Mouse (Mus musculus) large intestine, adult 2 months (tissue): ENCODE results near the gene Tmem117. TPM values are rescaled to one million over a fixed set of nuclear protein-coding genes. Genes with fewer than 3 reads are reported as not detected.

ENCODE experiments used
- DNase-seq: peaks from one replicate; pipeline ENCODE4 v3.0.0-alpha.2; 2012; ENCODE audit warnings: low read depth, low spot score
- WGBS: fragments of 180-500 bp; shearing (Covaris S2); methylation state at CpG from one replicate; pipeline ENCODE4 v1.1.7; 2018; 5-methylcytosine and 5-hydroxymethylcytosine counted together
- polyA plus RNA-seq: library from polyadenylated mRNA; depleted of rRNA; stranded (reverse); fragments of >200 nt; gene quantifications from 2 replicates; pipeline ENCODE4 v1.2.3, GENCODE M21; 2012

The Tmem117 gene
- polyA plus RNA-seq, 1 experiment, result 18.7 TPM

DNA sequence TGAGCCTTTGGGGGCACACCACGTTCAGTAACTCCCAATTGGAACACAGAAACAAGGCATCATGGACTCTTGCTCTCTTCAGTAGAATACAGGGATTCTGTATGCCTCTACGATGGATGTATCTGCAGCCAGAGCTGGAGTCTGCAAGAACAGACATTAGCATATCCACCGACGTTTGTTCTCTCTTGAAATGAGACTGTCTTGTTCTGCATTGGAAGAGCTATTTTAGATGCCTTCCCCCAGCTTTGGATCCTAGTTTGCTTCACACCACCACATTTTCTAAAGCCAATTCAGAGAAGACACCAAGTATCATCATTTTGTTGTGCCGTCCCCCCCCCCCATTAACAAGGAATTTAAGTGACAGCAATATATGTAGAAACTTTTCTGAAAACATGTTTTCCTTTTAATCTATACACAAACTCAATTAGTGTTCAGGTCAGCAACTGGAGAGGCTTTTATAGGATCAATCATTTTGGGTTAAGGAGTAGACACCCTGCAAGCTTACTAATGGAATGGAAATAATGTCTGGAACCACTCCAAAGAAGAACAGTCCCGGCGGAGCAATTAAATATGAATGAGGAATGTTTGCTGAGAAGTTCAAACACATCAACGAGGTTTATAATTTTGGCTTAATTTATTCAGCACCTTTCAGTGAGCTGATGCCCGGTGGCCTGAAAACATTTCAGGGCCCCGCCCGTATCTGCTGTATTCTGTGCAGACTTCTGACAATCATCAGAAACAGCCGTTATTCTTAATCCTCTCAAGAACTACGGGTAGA lies 339.6 kb downstream of the Tmem117 start:
- WGBS, result 54% methylated on average over 13 of the region's 13 CpGs
- no peak for DNase-seq

DNA sequence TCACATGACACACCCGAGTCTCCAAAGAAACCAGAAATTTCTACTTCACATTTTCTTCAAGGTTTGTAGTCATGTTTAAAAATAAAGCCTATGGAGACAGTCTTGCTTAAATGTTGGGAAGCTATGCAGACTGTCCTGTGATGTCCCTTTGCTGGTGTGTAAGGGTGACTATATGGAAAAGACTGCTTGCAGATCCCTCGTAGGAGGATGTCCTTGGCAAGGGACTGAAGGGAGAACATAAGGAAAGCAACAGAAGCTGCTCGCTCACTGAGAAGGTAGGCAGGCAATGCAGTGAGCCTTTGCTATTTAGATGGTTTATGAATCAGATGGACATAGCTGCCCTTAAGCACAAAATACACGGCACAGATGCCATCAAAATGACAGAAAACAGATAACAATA lies 352.8 kb downstream of the Tmem117 start:
- no peak for DNase-seq
- 87% methylated on average over 4 of the region's 4 CpGs for WGBS

DNA sequence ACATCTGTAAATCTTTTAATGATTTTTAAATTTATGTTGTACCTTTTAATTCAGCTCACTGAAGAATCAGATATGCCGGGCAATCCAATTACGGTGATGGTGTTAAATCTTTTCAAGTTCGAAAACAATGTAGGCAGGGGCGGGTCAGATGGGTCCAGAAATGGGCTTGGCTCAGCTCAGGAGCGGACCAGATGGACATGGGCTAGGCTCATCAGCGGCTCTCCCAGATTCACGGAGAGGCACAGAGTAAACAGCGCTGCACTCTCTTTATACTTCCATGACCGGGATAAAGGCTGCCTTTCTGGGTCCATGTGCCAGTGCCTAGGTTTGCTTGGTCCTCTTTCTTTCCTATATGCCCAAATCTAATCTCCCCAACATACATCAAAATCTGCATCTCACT lies 366.3 kb downstream of the Tmem117 start:
- WGBS, result 88% methylated on average over 9 of the region's 9 CpGs
- no peak for DNase-seq

DNA sequence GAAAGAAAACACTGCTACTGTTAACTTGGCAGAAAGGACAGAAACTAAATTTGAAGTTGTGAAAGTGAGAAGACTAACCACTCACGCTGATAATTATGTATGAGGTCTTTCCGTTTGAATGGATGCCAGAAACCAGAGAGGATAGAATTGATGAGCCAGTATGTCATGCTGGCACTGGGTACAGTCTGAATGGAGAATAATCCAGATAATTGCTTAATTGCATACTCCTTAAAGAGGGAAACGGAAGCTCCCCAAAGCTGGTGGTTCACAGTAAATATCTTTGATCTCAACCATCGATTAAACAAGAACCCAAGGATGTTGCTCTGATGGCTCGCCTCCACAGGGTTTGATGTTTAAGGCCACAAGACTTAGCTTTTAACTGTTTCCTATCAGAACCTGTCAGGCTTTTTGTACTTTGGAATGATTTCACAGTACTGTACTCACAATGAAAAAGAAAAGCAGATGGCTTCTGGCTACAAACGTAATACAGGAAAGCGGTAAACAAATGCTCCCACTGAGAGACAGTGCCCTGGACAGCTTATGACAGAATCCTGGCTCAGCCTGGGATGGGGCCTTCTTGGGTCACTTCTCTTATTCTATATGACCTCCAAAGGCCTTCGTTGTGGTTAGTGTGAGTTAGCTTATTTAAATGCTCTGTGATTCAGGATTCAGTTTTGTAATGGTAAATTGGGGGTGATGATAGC lies 376.2 kb downstream of the Tmem117 start:
- 70% methylated on average over 8 of the region's 8 CpGs for WGBS
- DNase-seq, result no peak

GRCm38 (mm10) chr15:95022251-95022650 lies 393.2 kb downstream of the Tmem117 start:
- no peak for DNase-seq
- 80% methylated on average over 7 of the region's 7 CpGs for WGBS

DNA sequence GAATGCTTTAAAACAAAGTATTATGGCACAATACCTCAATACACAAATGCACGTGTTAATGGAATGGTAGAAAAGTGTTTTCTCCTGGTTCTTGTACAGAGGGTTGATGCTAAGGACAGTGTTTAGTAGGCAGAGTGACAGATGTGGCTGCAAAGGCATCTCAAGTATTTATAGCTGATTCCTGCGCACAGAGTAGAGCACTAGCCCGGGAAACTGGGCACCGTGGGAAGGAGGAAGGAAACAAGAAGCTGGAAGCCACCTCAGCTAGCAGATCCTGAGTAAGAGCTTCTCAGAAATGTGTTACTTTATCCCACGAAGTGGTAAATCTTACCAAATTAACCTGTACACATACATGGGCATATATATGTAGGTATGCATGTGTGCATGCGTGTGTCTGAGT lies 395.4 kb downstream of the Tmem117 start:
- WGBS, result 41% methylated on average over 6 of the region's 6 CpGs
- DNase-seq, result no peak

- DNase-seq, result no peak
- WGBS, result 88% methylated on average over 13 of the region's 13 CpGs
These were observed 399.9 kb downstream of the Tmem117 start for GRCm38 (mm10) chr15:95028862-95029486.

GRCm38 (mm10) chr15:95029487-95029875 lies 400.4 kb downstream of the Tmem117 start:
- DNase-seq, result no peak
- 73% methylated on average over 5 of the region's 5 CpGs for WGBS

DNA sequence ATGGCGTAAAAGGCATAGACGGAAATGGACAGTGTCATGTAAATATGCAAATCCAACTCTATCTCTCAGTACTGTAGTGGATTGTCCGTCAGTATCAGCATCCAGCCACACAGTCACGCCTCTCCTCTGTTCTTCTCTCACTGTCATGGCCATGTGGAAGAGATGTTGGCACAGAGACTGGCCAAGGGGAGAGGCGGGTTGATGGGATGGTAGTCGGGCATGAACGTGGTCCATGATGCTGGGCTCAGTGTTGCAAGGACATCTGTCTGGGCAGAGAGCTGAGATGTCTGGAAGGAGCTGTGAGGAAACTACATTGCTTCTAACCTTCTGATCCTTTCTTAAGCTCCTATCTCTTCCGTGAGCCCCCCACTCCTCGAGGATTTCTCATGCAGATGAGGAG lies 413.4 kb downstream of the Tmem117 start:
- WGBS, result 91% methylated on average over 9 of the region's 9 CpGs
- no peak for DNase-seq

DNA sequence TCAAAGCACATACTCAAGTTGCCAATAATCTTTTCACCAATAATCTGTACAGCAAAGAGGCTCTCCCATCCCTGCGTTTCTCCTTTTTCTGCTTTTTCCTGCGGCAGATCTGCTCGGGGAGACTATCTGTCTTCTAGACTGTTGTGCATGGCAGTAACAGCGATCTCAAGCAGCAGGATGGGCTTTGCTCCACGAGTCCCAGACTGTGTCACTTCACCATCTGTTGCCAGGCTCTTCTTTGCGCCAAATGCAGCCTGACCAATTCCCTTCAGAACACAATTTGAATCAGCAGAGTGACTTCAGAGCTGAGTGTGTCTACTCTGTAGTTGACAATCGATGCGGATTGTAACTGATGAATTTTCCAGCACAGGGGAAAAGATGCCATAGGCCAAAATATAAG lies 415.0 kb downstream of the Tmem117 start:
- 86% methylated on average over 8 of the region's 8 CpGs for WGBS
- no peak for DNase-seq

- DNase-seq, result no peak
- WGBS, result 90% methylated on average over 2 of the region's 2 CpGs
These were observed 418.5 kb downstream of the Tmem117 start for GRCm38 (mm10) chr15:95047486-95047885.

- 68% methylated on average over 6 of the region's 6 CpGs for WGBS
- no peak for DNase-seq
These were observed 420.2 kb downstream of the Tmem117 start for GRCm38 (mm10) chr15:95049171-95049729.

GRCm38 (mm10) chr15:95055081-95055650 lies 426.1 kb downstream of the Tmem117 start:
- WGBS, result 85% methylated on average over 8 of the region's 8 CpGs
- no peak for DNase-seq

GRCm38 (mm10) chr15:95068023-95068422 lies 439.0 kb downstream of the Tmem117 start:
- 85% methylated on average over 1 of the region's 1 CpGs for WGBS
- no peak for DNase-seq

GRCm38 (mm10) chr15:95068799-95069198 lies 439.8 kb downstream of the Tmem117 start:
- whole genome bisulfite sequencing, result 90% methylated on average over 1 of the region's 1 CpGs
- no peak for DNase-seq

DNA sequence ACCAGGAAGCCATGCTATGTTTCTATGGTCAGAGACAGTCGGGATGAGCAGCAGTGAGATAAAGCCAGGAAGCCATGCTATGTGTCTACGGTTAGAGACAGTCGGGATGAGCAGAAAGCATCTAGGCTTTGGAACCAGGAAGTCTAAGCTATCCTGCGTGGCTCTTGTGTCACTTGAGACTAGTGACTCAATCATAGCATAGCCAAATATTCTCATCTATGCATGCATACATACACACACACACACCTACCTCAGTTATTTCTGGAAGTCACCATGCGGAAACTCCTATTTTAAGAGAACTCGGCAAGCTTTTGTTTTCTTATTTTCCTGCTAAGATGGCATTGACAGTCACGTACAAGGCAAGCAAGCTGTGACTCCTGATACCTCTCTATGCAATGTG lies 441.8 kb downstream of the Tmem117 start:
- WGBS, result 90% methylated on average over 7 of the region's 7 CpGs
- no peak for DNase-seq

GRCm38 (mm10) chr15:95075356-95075755 lies 446.3 kb downstream of the Tmem117 start:
- no peak for DNase-seq
- WGBS, result 89% methylated on average over 12 of the region's 12 CpGs

DNA sequence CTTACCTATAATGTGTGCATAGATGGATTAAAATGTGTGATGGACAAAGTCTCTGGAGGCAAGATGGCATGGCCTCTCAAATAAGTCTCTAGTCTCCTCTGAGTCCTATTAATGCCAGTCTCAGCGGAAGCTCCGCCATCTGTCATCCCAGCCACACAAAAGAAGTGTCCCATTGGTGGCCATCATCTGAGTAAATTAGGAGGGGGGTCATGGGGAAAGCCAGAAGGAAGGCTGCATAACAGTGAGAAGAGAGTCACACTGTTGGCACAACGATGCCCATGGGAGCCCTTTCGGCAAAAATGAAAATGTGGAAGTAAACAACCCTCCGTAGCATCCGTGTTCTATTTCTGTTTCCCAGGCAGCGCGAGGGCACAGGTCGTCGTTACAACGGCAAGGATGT lies 452.6 kb downstream of the Tmem117 start:
- no peak for DNase-seq
- WGBS, result 89% methylated on average over 11 of the region's 11 CpGs

GRCm38 (mm10) chr15:95085962-95086361 lies 456.9 kb downstream of the Tmem117 start:
- WGBS, result 59% methylated on average over 7 of the region's 7 CpGs
- no peak for DNase-seq

DNA sequence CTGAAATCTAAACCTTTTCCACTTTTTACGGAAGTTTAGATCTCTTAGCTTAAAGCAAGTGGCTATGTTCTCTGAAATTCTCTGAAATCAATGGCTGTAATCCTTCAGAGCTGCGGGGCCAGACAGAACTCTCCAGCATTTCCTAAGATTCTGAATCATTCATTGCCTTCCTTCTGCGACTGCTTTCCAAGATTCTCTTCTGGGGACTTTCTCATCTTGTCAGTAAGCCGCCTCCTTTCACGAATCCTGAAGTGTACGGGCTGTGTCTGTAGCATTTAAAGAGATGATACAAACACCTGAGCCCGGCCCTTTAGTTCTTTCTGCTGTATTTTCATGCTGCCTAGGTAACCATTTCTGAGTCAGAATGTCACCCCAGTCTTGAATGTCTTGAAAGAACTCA lies 471.1 kb downstream of the Tmem117 start:
- 88% methylated on average over 7 of the region's 7 CpGs for WGBS
- no peak for DNase-seq
